Mouse (Mus musculus) forebrain, postnatal 0 days (tissue): Measurements from ENCODE around the gene Ppfia3. TPM values are rescaled to one million over a fixed set of nuclear protein-coding genes. Genes with fewer than 3 reads are reported as not detected.

Source experiments
- ATAC-seq: fragments of 200-750 bp; cut with Nextera tagmentation; 2 replicates; pipeline ENCODE4 v1.8.0; 2017; ENCODE audit warnings: mild to moderate bottlenecking, moderate library complexity
- DNase-seq: peaks from one replicate; pipeline ENCODE4 v3.0.0-alpha.2; 2015
- H3K27ac ChIP-seq: fragments of 300-500 bp; sonication (generic); 2 replicates; pipeline ENCODE4 v1.5.1; 2014; ENCODE audit warnings: low read depth, mild to moderate bottlenecking, antibody characterized with exemption, low read length, moderate library complexity, mixed read lengths
- H3K27me3 ChIP-seq: fragments of 300-500 bp; sonication (generic); 2 replicates; pipeline ENCODE4 v1.6.1; 2014; ENCODE audit warnings: mild to moderate bottlenecking, low read length, mixed read lengths; ENCODE audit not compliant: insufficient read depth
- H3K36me3 ChIP-seq: fragments of 300-500 bp; sonication (generic); 2 replicates; pipeline ENCODE4 v1.6.1; 2014; ENCODE audit warnings: mild to moderate bottlenecking, moderate library complexity; ENCODE audit not compliant: insufficient read depth
- H3K4me1 ChIP-seq: fragments of 300-500 bp; sonication (generic); 2 replicates; pipeline ENCODE4 v1.6.1; 2014; ENCODE audit warnings: antibody characterized with exemption; ENCODE audit not compliant: insufficient read depth
- H3K4me2 ChIP-seq: fragments of 300-500 bp; sonication (generic); 2 replicates; pipeline ENCODE4 v1.6.1; 2014; ENCODE audit warnings: low read depth, mild to moderate bottlenecking, moderate library complexity
- H3K4me3 ChIP-seq: fragments of 300-500 bp; sonication (generic); 2 replicates; pipeline ENCODE4 v1.5.1; 2014; ENCODE audit warnings: low read depth, low read length, mixed read lengths
- H3K9ac ChIP-seq: fragments of 300-500 bp; sonication (generic); 2 replicates; pipeline ENCODE4 v1.6.1; 2014; ENCODE audit warnings: mild to moderate bottlenecking
- H3K9me3 ChIP-seq: fragments of 300-500 bp; sonication (generic); 2 replicates; pipeline ENCODE4 v1.6.1; 2016; ENCODE audit warnings: low read length
- CTCF ChIP-seq: sonication (generic); IDR thresholded peaks from 2 replicates; pipeline ENCODE4 v1.5.1; 2016; ENCODE audit warnings: antibody characterized with exemption, control low read depth, low read depth
- WGBS: fragments of 180-500 bp; shearing (Covaris S2); extraction: QIAGEN DNeasy Blood & Tissue Kit; methylation state at CpG from one replicate; pipeline ENCODE4 v1.1.7; 2014; 5-methylcytosine and 5-hydroxymethylcytosine counted together
- polyA plus RNA-seq: library from polyadenylated mRNA; unstranded; fragments of >200 nt; fragmentation: Nextera tagmentation; extraction: Ambion mirVana; gene quantifications from 2 replicates; pipeline ENCODE4 v1.2.1, GENCODE M21; 2015
- total RNA-seq: library from RNA; depleted of rRNA; stranded (reverse); fragments of >200 nt; gene quantifications from 2 replicates; pipeline ENCODE4 v1.2.3, GENCODE M21; 2014

Gene Ppfia3
- total and polyA plus RNA-seq, 2 experiments from 2014 or later = 26.0 to 81.0 TPM

DNA sequence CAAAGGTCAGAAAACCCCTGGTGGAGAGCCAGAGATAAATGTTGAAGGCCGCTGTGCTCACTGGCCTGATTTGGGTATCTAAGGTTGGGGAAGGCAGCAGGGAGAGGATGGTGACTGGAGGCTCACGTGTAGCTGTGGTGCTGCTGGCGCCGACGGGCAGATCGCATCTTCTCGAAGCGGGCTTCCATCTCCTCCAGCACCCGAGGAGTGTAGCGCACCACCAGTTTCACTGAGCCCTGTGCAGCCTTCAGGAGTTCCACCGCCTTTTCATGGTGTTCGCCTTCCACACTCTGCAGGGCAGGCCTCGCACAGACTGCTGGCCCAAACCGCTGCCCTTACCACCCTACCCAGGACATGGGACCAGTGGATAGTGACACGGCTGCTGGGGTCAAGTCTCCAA, 1.4 kb upstream of the Ppfia3 start:
- Histone ChIP-seq H3K27me3 (no peaks in the 10 kb centered on the region; the same call in 1 of the 2 replicates), H3K9ac (peak overlapping the region; percentile 93), H3K36me3 (peaks cover 16% of the 10 kb centered on the region), H3K9me3 (no peaks in the 10 kb centered on the region), H3K4me1 (peaks cover 16% of the 10 kb centered on the region), H3K4me2 (peak overlapping the region; percentile 81), H3K4me3 (peak overlapping the region; percentile 89), H3K27ac (peak overlapping the region; percentile 94)
- ATAC-seq = no peak
- DNase-seq = no peak
- 81% methylated on average over 15 of the region's 15 CpGs for WGBS
- TF ChIP-seq CTCF = no peak

DNA sequence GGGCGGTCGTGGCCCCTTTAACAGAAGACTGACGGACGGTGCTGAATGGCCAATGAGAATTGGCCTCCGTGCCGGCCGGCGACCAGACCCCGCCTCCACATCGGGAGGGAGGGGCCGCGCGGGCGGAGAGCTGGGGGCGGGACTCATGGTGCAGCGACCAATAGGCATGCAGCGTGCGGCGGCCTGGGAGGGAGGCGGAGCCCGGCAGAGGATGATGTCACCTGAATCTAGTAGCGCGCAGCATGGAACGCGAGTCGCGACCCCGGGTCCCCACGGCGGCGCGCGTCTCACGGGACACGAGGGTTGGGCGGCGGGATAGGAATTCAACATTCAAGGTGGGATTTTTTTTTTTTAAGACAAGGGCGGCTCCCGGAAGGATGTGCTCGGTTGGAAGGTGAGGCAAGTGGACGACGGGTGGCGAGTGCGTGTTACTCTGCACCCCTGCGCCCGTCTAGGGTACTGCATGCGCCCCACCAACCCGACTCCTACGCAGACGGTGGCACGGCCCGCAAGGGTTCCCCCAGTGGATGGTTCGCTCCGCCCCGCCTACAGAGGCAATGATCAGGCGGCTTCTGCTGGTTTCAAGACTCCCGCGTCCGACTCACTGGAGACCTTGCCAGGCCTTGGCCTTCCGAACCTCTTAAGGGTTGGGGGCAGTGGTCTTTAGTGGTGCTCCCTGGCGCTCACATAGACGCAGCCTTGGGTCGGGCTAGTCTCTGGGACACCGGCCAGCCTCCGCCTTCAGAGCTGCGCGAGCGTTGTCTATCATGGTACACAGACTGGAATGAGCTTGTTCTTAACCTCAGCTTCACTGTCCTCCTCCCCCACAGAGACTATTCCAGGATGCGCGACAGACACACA, 431 bp upstream of the Ppfia3 start:
- ATAC-seq (peak; percentile 90), DNase-seq (peak; percentile 98)
- Histone ChIP-seq H3K9ac (peak overlapping the region; percentile 93), H3K4me3 (peak overlapping the region; percentile 89), H3K4me1 (peaks cover 22% of the 10 kb centered on the region), H3K27me3 (no peaks in the 10 kb centered on the region; the same call in 1 of the 2 replicates), H3K36me3 (0 out of 2 replicates have a peak, but pooled peaks cover 8% of the 10 kb centered on the region), H3K9me3 (no peaks in the 10 kb centered on the region), H3K27ac (peak overlapping the region; percentile 94), H3K4me2 (peak overlapping the region; percentile 81)
- TF ChIP-seq CTCF = peak; percentile 87
- WGBS = under 1% methylated on average over 70 of the region's 70 CpGs

DNA sequence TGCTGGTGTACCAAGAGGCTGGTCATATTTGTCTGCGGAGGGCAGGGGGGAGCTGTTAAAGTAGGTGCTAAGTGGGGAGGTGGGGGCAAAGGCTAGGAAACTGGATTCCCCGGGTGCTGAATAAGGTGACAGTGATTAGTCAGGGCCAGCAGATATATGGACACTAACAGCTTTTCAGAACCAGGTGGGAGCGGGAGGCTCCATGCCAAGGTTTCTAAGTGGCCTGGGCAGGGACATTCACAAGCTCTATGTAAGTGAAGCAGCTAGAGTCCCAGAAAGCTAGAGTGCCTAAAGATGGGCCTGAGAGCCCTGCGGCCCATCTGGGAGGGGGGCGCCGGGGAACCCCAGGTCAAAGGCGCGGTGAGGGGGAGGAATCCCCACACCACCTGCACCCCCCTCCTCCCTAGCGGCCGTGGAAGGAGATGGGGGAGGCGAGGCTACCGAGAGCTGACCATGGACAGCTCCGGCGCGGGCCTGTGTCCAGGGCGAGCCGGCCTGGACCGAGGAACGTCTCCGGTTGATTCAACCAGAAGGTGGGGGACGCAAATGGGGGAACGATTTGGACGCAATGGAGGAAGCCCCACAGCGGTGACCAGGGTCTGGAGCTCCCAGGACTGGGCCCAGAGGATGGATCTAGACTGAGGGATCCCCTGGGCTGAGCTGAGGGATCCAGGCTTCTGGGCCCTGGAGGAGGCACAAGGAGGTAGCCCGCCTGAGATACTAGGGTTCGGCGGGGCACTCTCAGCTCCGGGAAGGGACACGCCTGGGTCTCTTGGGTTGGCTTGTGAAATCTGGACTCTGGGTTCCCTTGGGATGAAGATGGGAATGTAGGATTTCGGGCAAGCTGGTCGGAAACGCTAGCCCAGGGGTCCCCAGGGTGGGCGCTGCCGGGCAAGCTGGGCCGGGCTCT, 822 bp downstream of the Ppfia3 start:
- no peak for DNase-seq
- peaks cover 29% of the 10 kb centered on the region for H3K4me1 ChIP-seq
- peak; percentile 28; the same call in 1 of the 2 replicates for TF ChIP-seq CTCF

DNA sequence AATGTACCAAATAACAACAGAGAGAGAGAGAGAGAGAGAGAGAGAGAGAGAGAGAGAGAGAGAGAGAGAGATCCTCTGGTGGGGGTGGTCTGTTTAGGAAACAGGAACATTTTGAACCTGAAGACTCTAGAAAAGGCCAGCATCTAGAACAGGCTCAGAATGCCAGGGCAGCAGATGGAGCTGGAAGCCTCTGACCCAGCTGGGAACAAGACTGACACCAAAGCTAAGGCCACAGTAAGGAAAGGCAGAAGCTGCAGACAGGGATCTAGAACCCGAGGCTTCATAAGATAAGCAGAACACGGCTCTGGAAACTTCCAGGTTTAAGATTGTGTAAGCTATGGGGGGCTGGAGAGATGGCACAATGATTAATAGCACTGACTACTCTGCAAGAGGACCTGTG, 2.8 kb downstream of the Ppfia3 start:
- TF ChIP-seq CTCF = no peak
- H3K27ac ChIP-seq = no peak overlapping the region
- H3K36me3 ChIP-seq = no peaks in the 10 kb centered on the region
- H3K4me2 ChIP-seq = no peak overlapping the region
- H3K27me3 ChIP-seq = no peaks in the 10 kb centered on the region; the same call in 1 of the 2 replicates
- H3K4me1 ChIP-seq = peaks cover 29% of the 10 kb centered on the region
- no peaks in the 10 kb centered on the region for H3K9me3 ChIP-seq
- no peak overlapping the region for H3K4me3 ChIP-seq
- H3K9ac ChIP-seq = no peak overlapping the region
- no peak for ATAC-seq
- DNase-seq = no peak
- WGBS = 86% methylated on average over 2 of the region's 2 CpGs

More for the DNA sequence above, 822 bp downstream of the Ppfia3 start:
- WGBS = 3% methylated on average over 32 of the region's 35 CpGs
- H3K27me3 ChIP-seq = no peaks in the 10 kb centered on the region; the same call in 1 of the 2 replicates
- peak overlapping the region; percentile 75 for H3K27ac ChIP-seq
- ATAC-seq = no peak
- peak overlapping the region; percentile 89 for H3K4me3 ChIP-seq
- peak overlapping the region; percentile 81 for H3K4me2 ChIP-seq
- H3K9ac ChIP-seq = peak overlapping the region; percentile 93
- no peaks in the 10 kb centered on the region for H3K9me3 ChIP-seq
- H3K36me3 ChIP-seq = no peaks in the 10 kb centered on the region

DNA sequence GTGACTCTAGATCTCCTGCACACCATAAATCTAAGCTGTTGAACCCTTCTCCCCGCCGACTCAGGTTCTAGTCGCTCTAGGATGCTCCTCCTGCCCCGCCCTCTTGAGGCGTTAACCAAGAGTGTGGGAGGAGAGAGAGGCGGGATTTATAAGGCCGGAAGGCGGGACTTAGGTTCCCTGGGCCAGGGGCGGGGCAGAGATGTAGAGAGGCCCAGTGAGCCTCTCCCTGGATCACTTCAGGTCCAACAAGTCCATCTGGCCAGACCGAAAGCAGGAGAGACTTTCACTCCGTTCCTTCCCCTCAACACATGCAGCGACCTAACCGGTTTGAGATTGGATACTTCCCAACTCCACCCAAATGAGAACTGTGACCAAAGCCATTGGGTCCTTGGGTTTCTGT, 4.0 kb downstream of the Ppfia3 start:
- no peak overlapping the region for H3K27ac ChIP-seq
- peaks cover 24% of the 10 kb centered on the region for H3K4me1 ChIP-seq
- H3K9me3 ChIP-seq = no peaks in the 10 kb centered on the region
- 0 out of 2 replicates have a peak, but pooled peaks have one; percentile 4 for TF ChIP-seq CTCF
- no peak overlapping the region for H3K9ac ChIP-seq
- no peak for ATAC-seq
- no peaks in the 10 kb centered on the region; the same call in 1 of the 2 replicates for H3K27me3 ChIP-seq
- DNase-seq = no peak
- peaks cover 4% of the 10 kb centered on the region for H3K36me3 ChIP-seq
- WGBS = 8% methylated on average over 13 of the region's 13 CpGs
- no peak overlapping the region for H3K4me3 ChIP-seq
- H3K4me2 ChIP-seq = no peak overlapping the region

DNA sequence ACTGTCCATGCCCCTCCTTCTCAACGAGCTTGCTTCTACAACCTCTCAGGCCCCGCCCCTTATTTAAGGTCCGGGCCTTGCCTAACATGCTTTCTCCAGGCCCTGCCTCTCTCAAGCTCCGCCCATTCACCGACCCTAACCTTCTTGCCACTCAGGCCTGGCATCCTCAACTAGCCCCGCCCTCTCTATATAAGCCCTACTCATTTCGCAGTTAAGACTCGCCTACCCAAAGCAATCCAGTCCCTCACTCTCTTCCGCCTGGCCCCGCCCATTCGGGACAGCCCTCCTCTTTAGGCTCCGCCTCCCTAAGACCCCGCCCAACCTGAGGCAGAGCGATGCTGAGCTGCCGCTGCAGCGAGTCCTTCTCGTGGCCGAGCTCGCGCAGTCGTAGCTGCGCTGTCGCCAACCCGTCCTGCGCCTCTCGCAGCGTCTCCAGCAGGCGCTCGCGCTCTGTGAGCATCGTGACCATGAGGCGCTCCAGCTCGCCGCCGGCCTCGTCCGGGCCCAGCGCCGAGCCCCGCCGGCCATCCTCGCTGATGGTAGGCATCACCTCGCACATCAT, 5.5 kb downstream of the Ppfia3 start:
- Histone ChIP-seq H3K4me2 (peak overlapping the region; percentile 81), H3K9me3 (no peaks in the 10 kb centered on the region), H3K27ac (peak overlapping the region; percentile 45; the same call in 1 of the 2 replicates), H3K27me3 (no peaks in the 10 kb centered on the region; the same call in 1 of the 2 replicates), H3K36me3 (peaks cover 18% of the 10 kb centered on the region), H3K4me1 (peaks cover 22% of the 10 kb centered on the region), H3K4me3 (peak overlapping the region; percentile 35), H3K9ac (peak overlapping the region; percentile 68)
- peak; percentile 92 for ATAC-seq
- DNase-seq = peak; percentile 89
- WGBS = under 1% methylated on average over 43 of the region's 43 CpGs
- TF ChIP-seq CTCF = no peak
